Mouse (Mus musculus): ENCODE data around the gene Patl1. TPM values are rescaled to one million over a fixed set of nuclear protein-coding genes. Genes with fewer than 3 reads are reported as not detected.
"Not testable (repeated sequence)": the region's sequence is repeated elsewhere in the genome, so short reads cannot be mapped to it uniquely, and the experiment has no call there.

Patl1 gene
- polyA plus RNA-seq, 1 experiment from 2014 or later = 18.8 TPM

GRCm38 (mm10) chr19:11969155-11970050 lies 57.2 kb downstream of the Patl1 start:
- no peaks in the 10 kb centered on the region for H3K27me3 ChIP-seq
- no peak overlapping the region for H3K9ac ChIP-seq (replicated peaks)
- no peaks in the 10 kb centered on the region for H3K9me3 ChIP-seq
- peaks cover 40% of the 10 kb centered on the region for H3K36me3 ChIP-seq
- H3K27ac ChIP-seq (replicated peaks) = no peak overlapping the region
- H3K4me1 ChIP-seq = peaks cover 27% of the 10 kb centered on the region
- no peak for ATAC-seq (replicated peaks)
- no peak overlapping the region for H3K4me2 ChIP-seq (replicated peaks)
- WGBS = 89% methylated on average over 9 of the region's 9 CpGs
- no peak overlapping the region for H3K4me3 ChIP-seq

DNA sequence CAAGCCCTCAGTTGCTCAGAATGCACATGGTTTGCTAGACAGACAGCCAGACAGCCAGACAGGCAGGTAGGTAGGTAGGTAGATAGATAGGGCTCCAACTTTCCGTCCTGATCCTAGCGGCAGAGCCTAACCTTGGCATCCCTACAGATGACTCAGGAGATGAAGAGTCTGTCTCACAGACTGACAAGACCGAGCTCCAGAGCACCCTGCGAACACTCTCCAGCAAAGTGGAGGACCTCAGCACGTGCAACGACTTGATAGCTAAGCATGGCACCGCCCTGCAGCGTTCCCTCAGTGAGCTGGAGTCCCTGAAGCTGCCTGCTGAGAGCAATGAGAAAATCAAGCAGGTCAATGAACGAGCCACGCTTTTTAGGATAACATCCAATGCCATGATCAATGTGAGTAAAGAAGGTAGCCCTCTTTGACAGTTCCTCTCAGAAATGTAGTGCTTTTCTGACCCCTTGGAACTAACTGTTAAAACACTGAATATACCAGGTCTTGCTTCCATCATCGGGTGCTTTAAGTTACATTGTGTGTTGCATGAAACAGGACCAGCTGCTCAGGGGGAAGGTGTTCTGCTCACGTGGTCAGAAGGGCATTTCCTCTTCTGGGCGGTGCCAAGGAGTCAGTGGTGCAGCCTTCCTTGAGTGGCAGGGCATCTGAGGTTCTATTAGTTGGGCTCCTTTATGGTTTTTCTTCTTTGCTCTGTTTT lies 61.5 kb downstream of the Patl1 start:
- H3K36me3 ChIP-seq = peaks cover 79% of the 10 kb centered on the region
- no peak overlapping the region for H3K4me2 ChIP-seq (replicated peaks)

DNA sequence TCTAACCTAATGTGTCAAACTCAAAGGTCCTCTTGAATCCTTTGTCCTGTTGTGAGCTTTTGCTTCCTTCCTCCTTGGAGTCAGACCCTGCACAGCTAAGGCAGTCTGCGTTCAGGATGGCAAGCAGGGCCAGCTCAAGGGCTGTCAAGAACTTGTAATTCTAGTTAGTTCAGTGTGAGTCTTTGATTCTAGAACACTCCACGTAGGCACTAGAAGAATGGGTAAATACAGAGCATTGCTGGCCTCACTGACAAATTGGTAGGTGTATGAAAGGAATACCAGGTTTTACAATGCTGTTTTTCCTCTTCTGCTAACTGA lies 62.0 kb downstream of the Patl1 start:
- Histone ChIP-seq H3K36me3 (peaks cover 82% of the 10 kb centered on the region), H3K9ac (replicated peaks) (no peak overlapping the region), H3K4me2 (replicated peaks) (no peak overlapping the region), H3K9me3 (no peaks in the 10 kb centered on the region), H3K27me3 (no peaks in the 10 kb centered on the region), H3K4me3 (no peak overlapping the region), H3K4me1 (0 out of 2 replicates have a peak, but pooled peaks cover 1% of the 10 kb centered on the region), H3K27ac (replicated peaks) (no peak overlapping the region)
- 91% methylated on average over 2 of the region's 2 CpGs for WGBS
- no peak for ATAC-seq (replicated peaks)

More for the DNA sequence above, 61.5 kb downstream of the Patl1 start:
- Histone ChIP-seq H3K27ac (replicated peaks) (no peak overlapping the region), H3K4me1 (0 out of 2 replicates have a peak, but pooled peaks cover 6% of the 10 kb centered on the region), H3K27me3 (no peaks in the 10 kb centered on the region), H3K9me3 (no peaks in the 10 kb centered on the region), H3K4me3 (no peak overlapping the region), H3K9ac (replicated peaks) (no peak overlapping the region)
- WGBS = 95% methylated on average over 13 of the region's 13 CpGs
- ATAC-seq (replicated peaks) = no peak

GRCm38 (mm10) chr19:11975683-11976082 lies 63.5 kb downstream of the Patl1 start:
- H3K9me3 ChIP-seq = no peaks in the 10 kb centered on the region
- WGBS = 87% methylated on average over 4 of the region's 4 CpGs
- no peaks in the 10 kb centered on the region for H3K4me1 ChIP-seq
- H3K4me3 ChIP-seq = no peak overlapping the region
- no peaks in the 10 kb centered on the region for H3K27me3 ChIP-seq
- no peak overlapping the region for H3K9ac ChIP-seq (replicated peaks)
- peaks cover 93% of the 10 kb centered on the region for H3K36me3 ChIP-seq
- H3K27ac ChIP-seq (replicated peaks) = no peak overlapping the region
- ATAC-seq (replicated peaks) = no peak
- H3K4me2 ChIP-seq (replicated peaks) = no peak overlapping the region

GRCm38 (mm10) chr19:11977363-11977762 lies 65.2 kb downstream of the Patl1 start:
- no peaks in the 10 kb centered on the region for H3K4me1 ChIP-seq
- 88% methylated on average over 5 of the region's 5 CpGs for WGBS
- H3K9ac ChIP-seq (replicated peaks) = no peak overlapping the region
- no peak overlapping the region for H3K27ac ChIP-seq (replicated peaks)
- ATAC-seq (replicated peaks) = no peak
- no peak overlapping the region for H3K4me2 ChIP-seq (replicated peaks)
- H3K4me3 ChIP-seq = no peak overlapping the region
- H3K9me3 ChIP-seq = no peaks in the 10 kb centered on the region
- H3K27me3 ChIP-seq = no peaks in the 10 kb centered on the region
- peaks cover 91% of the 10 kb centered on the region for H3K36me3 ChIP-seq

DNA sequence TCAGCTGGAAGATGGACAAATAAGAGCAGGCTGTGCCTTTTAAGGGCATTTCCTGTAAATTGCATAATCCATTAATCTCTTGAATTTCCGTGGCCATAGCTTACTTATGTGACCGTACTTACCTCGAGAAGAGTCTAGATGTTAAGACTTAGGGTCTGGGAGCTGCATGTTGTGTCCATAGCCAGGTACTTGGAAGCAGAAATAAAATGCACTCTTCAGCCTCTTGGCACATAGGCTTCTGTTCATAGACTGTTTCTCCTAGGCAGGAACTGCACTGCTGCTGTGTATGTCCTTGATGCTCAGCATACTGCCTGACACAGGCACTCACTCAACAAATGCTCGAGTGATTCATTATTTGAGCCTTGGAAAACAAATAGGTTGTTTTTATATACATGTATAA lies 68.3 kb downstream of the Patl1 start:
- peaks cover 90% of the 10 kb centered on the region for H3K36me3 ChIP-seq
- H3K4me1 ChIP-seq = no peaks in the 10 kb centered on the region
- H3K27me3 ChIP-seq = no peaks in the 10 kb centered on the region
- H3K9ac ChIP-seq (replicated peaks) = no peak overlapping the region
- H3K27ac ChIP-seq (replicated peaks) = no peak overlapping the region
- no peak overlapping the region for H3K4me2 ChIP-seq (replicated peaks)
- 91% methylated on average over 4 of the region's 4 CpGs for WGBS
- H3K9me3 ChIP-seq = no peaks in the 10 kb centered on the region
- ATAC-seq (replicated peaks) = no peak
- no peak overlapping the region for H3K4me3 ChIP-seq

DNA sequence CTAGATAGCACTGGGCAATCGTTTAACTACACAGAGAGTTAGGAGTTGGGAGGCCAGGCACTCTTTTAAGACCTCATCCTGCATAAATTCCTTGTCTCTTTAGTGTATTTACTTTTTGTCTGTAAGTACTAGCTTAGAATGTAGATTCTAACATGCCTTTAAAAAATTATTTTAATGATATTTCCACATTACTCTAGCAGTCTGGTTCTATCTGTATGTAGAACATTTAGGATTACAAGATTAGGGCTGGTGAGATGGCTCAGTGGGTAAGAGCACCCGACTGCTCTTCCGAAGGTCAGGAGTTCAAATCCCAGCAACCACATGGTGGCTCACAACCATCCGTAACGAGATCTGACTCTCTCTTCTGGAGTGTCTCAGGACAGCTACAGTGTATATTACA lies 72.4 kb downstream of the Patl1 start:
- H3K9me3 ChIP-seq; H3K4me1 ChIP-seq; H3K27me3 ChIP-seq; H3K9ac ChIP-seq (replicated peaks); H3K27ac ChIP-seq (replicated peaks); H3K4me2 ChIP-seq (replicated peaks); H3K4me3 ChIP-seq; ATAC-seq (replicated peaks): not testable (repeated sequence)
- peaks cover 91% of the 10 kb centered on the region for H3K36me3 ChIP-seq
- 81% methylated on average over 5 of the region's 5 CpGs for WGBS

DNA sequence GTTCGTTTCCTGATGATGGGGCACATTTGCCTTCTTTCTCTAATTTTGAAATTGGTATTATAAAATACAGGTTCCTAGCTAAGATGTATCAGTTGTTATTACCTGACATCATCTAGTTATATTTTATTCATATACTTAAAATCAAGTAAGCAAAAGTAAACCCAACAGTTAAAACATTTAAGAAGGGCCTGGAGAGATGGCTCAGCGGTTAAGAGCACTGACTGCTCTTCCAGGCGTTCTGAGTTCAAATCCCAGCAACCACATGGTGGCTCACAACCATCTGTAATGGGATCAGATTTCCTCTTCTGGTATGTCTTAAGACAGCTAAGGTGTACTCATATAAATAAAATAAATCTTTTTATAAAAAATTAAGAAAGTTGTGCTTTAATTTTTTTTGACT lies 75.6 kb downstream of the Patl1 start:
- H3K27me3 ChIP-seq = no peaks in the 10 kb centered on the region
- H3K27ac ChIP-seq (replicated peaks) = no peak overlapping the region
- no peak overlapping the region for H3K4me3 ChIP-seq
- no peaks in the 10 kb centered on the region for H3K9me3 ChIP-seq
- no peak overlapping the region for H3K9ac ChIP-seq (replicated peaks)
- no peaks in the 10 kb centered on the region for H3K4me1 ChIP-seq
- 90% methylated on average over 3 of the region's 3 CpGs for WGBS
- H3K4me2 ChIP-seq (replicated peaks) = no peak overlapping the region
- peaks cover 89% of the 10 kb centered on the region for H3K36me3 ChIP-seq
- no peak for ATAC-seq (replicated peaks)

- H3K27ac ChIP-seq (replicated peaks) = no peak overlapping the region
- no peak for ATAC-seq (replicated peaks)
- WGBS = 93% methylated on average over 7 of the region's 7 CpGs
These were observed 77.1 kb downstream of the Patl1 start for GRCm38 (mm10) chr19:11989334-11989733.

GRCm38 (mm10) chr19:11992034-11992433 lies 79.8 kb downstream of the Patl1 start:
- Histone ChIP-seq H3K4me3 (no peak overlapping the region), H3K27ac (replicated peaks) (no peak overlapping the region), H3K36me3 (peaks cover 76% of the 10 kb centered on the region), H3K4me2 (replicated peaks) (no peak overlapping the region), H3K27me3 (no peaks in the 10 kb centered on the region), H3K4me1 (no peaks in the 10 kb centered on the region), H3K9ac (replicated peaks) (no peak overlapping the region), H3K9me3 (no peaks in the 10 kb centered on the region)
- WGBS = 95% methylated on average over 9 of the region's 9 CpGs
- ATAC-seq (replicated peaks) = no peak

More at GRCm38 (mm10) chr19:11989334-11989733, 77.1 kb downstream of the Patl1 start:
- Histone ChIP-seq H3K36me3 (peaks cover 86% of the 10 kb centered on the region), H3K27me3 (no peaks in the 10 kb centered on the region), H3K4me3 (no peak overlapping the region), H3K4me1 (no peaks in the 10 kb centered on the region), H3K4me2 (replicated peaks) (no peak overlapping the region), H3K9me3 (no peaks in the 10 kb centered on the region), H3K9ac (replicated peaks) (no peak overlapping the region)

DNA sequence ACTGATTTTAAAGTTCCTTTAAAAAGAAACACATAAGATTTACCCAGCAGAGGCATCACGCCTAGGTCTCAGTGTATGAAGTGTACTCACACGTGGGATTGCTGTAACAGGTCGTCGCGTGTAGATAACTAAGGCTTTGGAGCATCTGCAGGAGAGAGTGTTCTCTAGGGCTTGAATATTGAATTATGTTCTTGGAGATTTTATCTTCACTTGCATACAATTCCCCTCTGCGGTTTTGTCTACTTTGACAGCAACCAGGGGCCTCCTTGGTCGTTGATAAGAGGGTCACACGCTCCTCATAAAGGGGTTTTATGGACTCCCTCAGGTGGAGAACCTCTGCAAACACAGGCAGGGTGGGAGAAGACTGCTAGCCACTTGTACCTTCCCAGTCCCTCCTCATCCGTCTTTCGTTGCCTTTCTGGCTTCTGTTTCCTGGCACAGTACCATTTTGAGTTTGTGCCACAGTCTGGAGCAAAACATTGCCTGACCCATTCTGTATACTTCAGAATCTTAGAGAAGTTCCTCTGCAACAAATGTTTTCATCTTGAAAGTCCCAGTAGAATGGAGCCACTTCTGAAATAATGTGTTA lies 80.3 kb downstream of the Patl1 start:
- no peak for ATAC-seq (replicated peaks)
- Histone ChIP-seq H3K36me3 (peaks cover 72% of the 10 kb centered on the region), H3K27ac (replicated peaks) (no peak overlapping the region), H3K9me3 (no peaks in the 10 kb centered on the region), H3K27me3 (no peaks in the 10 kb centered on the region), H3K4me3 (no peak overlapping the region), H3K9ac (replicated peaks) (no peak overlapping the region), H3K4me1 (no peaks in the 10 kb centered on the region), H3K4me2 (replicated peaks) (no peak overlapping the region)
- WGBS = 92% methylated on average over 10 of the region's 10 CpGs
